ENCODE assay signal across 7 mouse cellular contexts in genomic region chr9:108560227-108560841, GRCm38 (mm10). TPM values are rescaled to one million over a fixed set of nuclear protein-coding genes. Genes with fewer than 3 reads are reported as not detected.
DNase-seq lines count a peak whose midpoint lies in the region; ATAC-seq and TF ChIP-seq lines count a peak whose summit lies in the region.

Impdh2 (plus strand) TSS chr9:108560286.

- peak within 1 kb of the TSS; percentile 80 for H3K27ac ChIP-seq in embryonic facial prominence, embryonic 10.5 days (replicated peaks)
- no peak within 1 kb of the TSS; the same call in 1 of the 2 replicates for H3K27ac ChIP-seq in intestine, postnatal 0 days (ENCODE audit: low read depth, low read length)
- H3K27ac ChIP-seq in midbrain, embryonic 12.5 days (replicated peaks) = peak within 1 kb of the TSS; percentile 66
- H3K27ac ChIP-seq in small intestine, adult 2 months (ENCODE audit: insufficient read depth, low read depth, low read length) = 0 out of 2 replicates have a peak within 1 kb of the TSS, but pooled peaks have one; percentile 5

- peak; percentile 70; the same call in 1 of the 2 replicates for TF ChIP-seq POLR2A in small intestine, adult 2 months (IDR thresholded peaks at IDR 0.05; ENCODE audit: low read depth, low read length)

- intact Hi-C loops in left cerebral cortex, postnatal 4 days (cut with DNase I) = no loop called here

- H3K9me3 ChIP-seq in embryonic facial prominence, embryonic 10.5 days = no peaks in the 10 kb centered on the region
- no peaks in the 10 kb centered on the region for H3K9me3 ChIP-seq in intestine, postnatal 0 days (ENCODE audit: control insufficient read depth)
- no peaks in the 10 kb centered on the region for H3K9me3 ChIP-seq in midbrain, embryonic 12.5 days

- H3K36me3 ChIP-seq in embryonic facial prominence, embryonic 10.5 days (replicated peaks) = peaks cover 86% of the 10 kb centered on the region
- H3K36me3 ChIP-seq in intestine, postnatal 0 days (ENCODE audit: control insufficient read depth, insufficient read depth) = peaks cover 56% of the 10 kb centered on the region
- H3K36me3 ChIP-seq in midbrain, embryonic 12.5 days = peaks cover 75% of the 10 kb centered on the region
- H3K36me3 ChIP-seq in small intestine, adult 2 months (ENCODE audit: control insufficient read depth, insufficient read depth, low read length) = peaks cover 45% of the 10 kb centered on the region

- H3K27me3 ChIP-seq in embryonic facial prominence, embryonic 10.5 days (replicated peaks; ENCODE audit: low read depth, poor library complexity, severe bottlenecking) = no peaks in the 10 kb centered on the region
- H3K27me3 ChIP-seq in intestine, postnatal 0 days (replicated peaks; ENCODE audit: control insufficient read depth, insufficient read depth, low read length) = no peaks in the 10 kb centered on the region
- H3K27me3 ChIP-seq in midbrain, embryonic 12.5 days = no peaks in the 10 kb centered on the region
- H3K27me3 ChIP-seq in small intestine, adult 2 months (ENCODE audit: control insufficient read depth, insufficient read depth, low read length) = no peaks in the 10 kb centered on the region

- DNase-seq in adrenal gland, postnatal 10 days = peak; percentile 97
- DNase-seq in embryonic facial prominence, embryonic 10.5 days (ENCODE audit: low spot score) = peak; percentile 96
- no peak for DNase-seq in gonadal fat pad, adult 2 months (ENCODE audit: low read depth)
- peak; percentile 97 for DNase-seq in left cerebral cortex, postnatal 4 days

- TF ChIP-seq CTCF in intestine, postnatal 0 days (IDR thresholded peaks at IDR 0.05; ENCODE audit: low read depth) = peak; percentile 30; the same call in 1 of the 2 replicates
- TF ChIP-seq CTCF in small intestine, adult 2 months (IDR thresholded peaks at IDR 0.05; ENCODE audit: extremely low read depth, insufficient read length, insufficient replicate concordance, low read depth, low read length) = no peak

- peak within 1 kb of the TSS; percentile 65 for H3K9ac ChIP-seq in intestine, postnatal 0 days (ENCODE audit: low read depth, low read length)
- H3K9ac ChIP-seq in midbrain, embryonic 12.5 days (replicated peaks) = peak within 1 kb of the TSS; percentile 79

- under 1% methylated on average over 53 of the region's 53 CpGs for WGBS in embryonic facial prominence, embryonic 10.5 days
- WGBS in intestine, postnatal 0 days = under 1% methylated on average over 51 of the region's 53 CpGs
- WGBS in midbrain, embryonic 12.5 days = under 1% methylated on average over 52 of the region's 53 CpGs
- under 1% methylated on average over 53 of the region's 53 CpGs for WGBS in small intestine, adult 2 months

- peak within 1 kb of the TSS; percentile 60 for H3K4me3 ChIP-seq in embryonic facial prominence, embryonic 10.5 days
- H3K4me3 ChIP-seq in intestine, postnatal 0 days (ENCODE audit: low read depth, low read length) = peak within 1 kb of the TSS; percentile 49
- peak within 1 kb of the TSS; percentile 59 for H3K4me3 ChIP-seq in midbrain, embryonic 12.5 days
- peak within 1 kb of the TSS; percentile 74 for H3K4me3 ChIP-seq in small intestine, adult 2 months (ENCODE audit: low read depth, low read length)

- ATAC-seq in intestine, postnatal 0 days = peak; percentile 98
- peak; percentile 99 for ATAC-seq in midbrain, embryonic 12.5 days (ENCODE audit: low FRiP score, low read depth)

- H3K4me1 ChIP-seq in embryonic facial prominence, embryonic 10.5 days = peaks cover 16% of the 10 kb centered on the region
- no peaks in the 10 kb centered on the region for H3K4me1 ChIP-seq in intestine, postnatal 0 days (replicated peaks; ENCODE audit: control insufficient read depth, insufficient read depth, low read length)
- H3K4me1 ChIP-seq in midbrain, embryonic 12.5 days = peaks cover 13% of the 10 kb centered on the region
- peaks cover 6% of the 10 kb centered on the region; the same call in 1 of the 2 replicates for H3K4me1 ChIP-seq in small intestine, adult 2 months (ENCODE audit: control insufficient read depth, insufficient read depth, insufficient read length, low read length)

- peak within 1 kb of the TSS; percentile 63 for H3K4me2 ChIP-seq in intestine, postnatal 0 days (replicated peaks; ENCODE audit: low read depth)
- H3K4me2 ChIP-seq in midbrain, embryonic 12.5 days (replicated peaks) = peak within 1 kb of the TSS; percentile 72

RNA-seq across cellular contexts. Expression of gene Impdh2, which starts in this region (rescaled TPM):
- 10 to 100 TPM; 80.6 to 83.7 TPM for total RNA-seq in adrenal gland, postnatal 10 days (2021)
- polyA plus RNA-seq in embryonic facial prominence, embryonic 10.5 days (2016; fragmentation: Nextera tagmentation; extraction: Ambion mirVana) = 235 and 254 TPM in 2 replicates
- 79.5 and 90.1 TPM in 2 replicates for polyA plus RNA-seq in gonadal fat pad, adult 2 months (2012; rRNA removed)
- 50.6 and 50.7 TPM in 2 replicates for polyA plus RNA-seq in intestine, postnatal 0 days (2015; fragmentation: Nextera tagmentation; extraction: Ambion mirVana)
- 10 to 100 TPM; 85.7 to 86.1 TPM for total RNA-seq in left cerebral cortex, postnatal 4 days (2021)
- polyA plus RNA-seq in midbrain, embryonic 12.5 days (2016; fragmentation: Nextera tagmentation; extraction: Ambion mirVana) = 133 and 143 TPM in 2 replicates
- polyA plus RNA-seq in small intestine, adult 2 months (2012; rRNA removed) = 23.2 and 52.9 TPM in 2 replicates
